Mouse (Mus musculus) kidney, adult 2 months (tissue): ENCODE measurements at regions not wholly inside any gene's neighbourhood (a gene's known extent, or its start where the extent isn't known, plus 50 kb on each side); places are given as distances from the start of the nearest gene placed in this dataset.

Source experiments
- CTCF ChIP-seq: fragments of 200-500 bp; conservative IDR thresholded peaks from 2 replicates; pipeline ENCODE4 v1.5.1; 2011; ENCODE audit warnings: low read depth, mild to moderate bottlenecking, control low read depth, low read length, moderate library complexity, mixed read lengths; ENCODE audit not compliant: insufficient read depth, insufficient read length
- POLR2A ChIP-seq: fragments of 200-500 bp; IDR thresholded peaks from one replicate; pipeline ENCODE4 v1.6.1; 2011; ENCODE audit warnings: low read depth, low read length, control low read depth

GRCm38 (mm10) chr2:172765260-172765659 lies 174.9 kb downstream of the Bmp7 start:
- no peak for TF ChIP-seq POLR2A
- no peak for TF ChIP-seq CTCF
